Mouse (Mus musculus) embryonic facial prominence, embryonic 15.5 days (tissue): Measurements from ENCODE around the gene 2410015M20Rik. TPM values are rescaled to one million over a fixed set of nuclear protein-coding genes. Genes with fewer than 3 reads are reported as not detected.
"Not testable (repeated sequence)": the region's sequence is repeated elsewhere in the genome, so short reads cannot be mapped to it uniquely, and the experiment has no call there.

ENCODE experiments used
- ATAC-seq: fragments of 200-750 bp; cut with Nextera tagmentation; 2 replicates; pipeline ENCODE4 v1.8.0; 2017; ENCODE audit warnings: low read depth, moderate TSS enrichment; ENCODE audit not compliant: insufficient number of reproducible peaks, low FRiP score, low TSS enrichment
- H3K27ac ChIP-seq: fragments of 300-500 bp; sonication (generic); replicated peaks from 2 replicates; pipeline ENCODE4 v1.5.1; 2015; ENCODE audit warnings: mild to moderate bottlenecking, inconsistent platforms
- H3K27me3 ChIP-seq: fragments of 300-500 bp; sonication (generic); 2 replicates; pipeline ENCODE4 v1.6.1; 2015; ENCODE audit warnings: inconsistent platforms
- H3K36me3 ChIP-seq: fragments of 300-500 bp; sonication (generic); 2 replicates; pipeline ENCODE4 v1.6.1; 2015; ENCODE audit warnings: mild to moderate bottlenecking, inconsistent platforms
- H3K4me1 ChIP-seq: fragments of 300-500 bp; sonication (generic); 2 replicates; pipeline ENCODE4 v1.6.1; 2015; ENCODE audit warnings: inconsistent platforms
- H3K4me2 ChIP-seq: fragments of 300-500 bp; sonication (generic); replicated peaks from 2 replicates; pipeline ENCODE4 v1.6.1; 2015; ENCODE audit warnings: mild to moderate bottlenecking, inconsistent platforms
- H3K4me3 ChIP-seq: fragments of 300-500 bp; sonication (generic); replicated peaks from 2 replicates; pipeline ENCODE4 v1.5.1; 2015; ENCODE audit warnings: mild to moderate bottlenecking, inconsistent platforms
- H3K9ac ChIP-seq: fragments of 300-500 bp; sonication (generic); 2 replicates; pipeline ENCODE4 v1.6.1; 2015; ENCODE audit warnings: inconsistent platforms
- H3K9me3 ChIP-seq: fragments of 300-500 bp; sonication (generic); replicated peaks from 2 replicates; pipeline ENCODE4 v1.6.1; 2016; ENCODE audit warnings: inconsistent platforms
- WGBS: fragments of 180-500 bp; shearing (Covaris S2); methylation state at CpG from one replicate; pipeline ENCODE4 v1.1.7; 2015; 5-methylcytosine and 5-hydroxymethylcytosine counted together
- polyA plus RNA-seq: library from polyadenylated mRNA; unstranded; fragments of >200 nt; fragmentation: Nextera tagmentation; extraction: Ambion mirVana; gene quantifications from 2 replicates; pipeline ENCODE4 v1.2.1, GENCODE M21; 2015

The 2410015M20Rik gene
- polyA plus RNA-seq, 1 experiment from 2014 or later, result 262 TPM

GRCm38 (mm10) chr17:56612565-56612939 lies 3.0 kb upstream of the 2410015M20Rik start:
- Histone ChIP-seq H3K36me3 (peaks cover 37% of the 10 kb centered on the region), H3K4me1 (peaks cover 40% of the 10 kb centered on the region)
- H3K27ac ChIP-seq, H3K4me2 ChIP-seq, H3K9me3 ChIP-seq, H3K27me3 ChIP-seq, ATAC-seq, H3K4me3 ChIP-seq, H3K9ac ChIP-seq: not testable (repeated sequence)
- 77% methylated on average over 10 of the region's 10 CpGs for WGBS

- no peaks in the 10 kb centered on the region for H3K9me3 ChIP-seq
- H3K4me2 ChIP-seq, result no peak overlapping the region
- peaks cover 37% of the 10 kb centered on the region for H3K36me3 ChIP-seq
- no peak overlapping the region for H3K4me3 ChIP-seq
- no peak overlapping the region for H3K27ac ChIP-seq
- ATAC-seq, result no peak
- no peaks in the 10 kb centered on the region for H3K27me3 ChIP-seq
- peaks cover 42% of the 10 kb centered on the region for H3K4me1 ChIP-seq
- 18% methylated on average over 14 of the region's 14 CpGs for WGBS
- no peak overlapping the region for H3K9ac ChIP-seq
Observed at GRCm38 (mm10) chr17:56611861-56612564, 2.4 kb upstream of the 2410015M20Rik start.

- H3K4me3 ChIP-seq, result no peak overlapping the region
- WGBS, result 74% methylated on average over 2 of the region's 2 CpGs
- no peak overlapping the region for H3K27ac ChIP-seq
Observed at GRCm38 (mm10) chr17:56611323-56611722, 1.8 kb upstream of the 2410015M20Rik start.

DNA sequence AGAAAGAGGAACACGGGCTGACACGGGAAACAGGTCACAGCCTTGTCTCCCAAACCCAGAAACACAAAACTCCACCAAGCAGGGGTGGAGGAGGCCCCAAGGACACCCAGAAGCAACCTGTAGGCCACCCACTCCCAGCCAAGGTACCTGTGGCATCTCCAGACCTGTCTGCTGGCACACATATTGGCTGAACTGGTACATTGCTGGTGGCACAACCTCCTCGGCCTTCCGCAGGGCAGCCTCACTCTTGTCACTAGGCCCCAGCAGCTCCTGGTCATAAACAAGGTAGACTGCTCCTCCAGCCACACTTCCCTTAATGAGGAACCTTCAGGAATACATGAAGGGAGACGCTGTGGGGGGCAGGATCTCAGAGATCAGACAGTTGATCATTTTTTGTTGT lies 872 bp downstream of the 2410015M20Rik start:
- peak overlapping the region; percentile 52 for H3K4me3 ChIP-seq
- H3K36me3 ChIP-seq, result peaks cover 41% of the 10 kb centered on the region
- no peaks in the 10 kb centered on the region for H3K27me3 ChIP-seq
- peak overlapping the region; percentile 81 for H3K4me2 ChIP-seq
- peak overlapping the region; percentile 53 for H3K9ac ChIP-seq
- peaks cover 21% of the 10 kb centered on the region for H3K4me1 ChIP-seq
- ATAC-seq, result no peak
- H3K27ac ChIP-seq, result peak overlapping the region; percentile 73
- 50% methylated on average over 5 of the region's 5 CpGs for WGBS
- no peaks in the 10 kb centered on the region for H3K9me3 ChIP-seq

More at GRCm38 (mm10) chr17:56611323-56611722, 1.8 kb upstream of the 2410015M20Rik start:
- peaks cover 42% of the 10 kb centered on the region for H3K4me1 ChIP-seq
- no peak overlapping the region for H3K4me2 ChIP-seq
- ATAC-seq, result no peak
- H3K9me3 ChIP-seq, result no peaks in the 10 kb centered on the region
- no peak overlapping the region for H3K9ac ChIP-seq
- H3K36me3 ChIP-seq, result peaks cover 37% of the 10 kb centered on the region
- no peaks in the 10 kb centered on the region for H3K27me3 ChIP-seq

GRCm38 (mm10) chr17:56607521-56608062 lies 2.0 kb downstream of the 2410015M20Rik start:
- H3K9me3 ChIP-seq, result no peaks in the 10 kb centered on the region
- no peak overlapping the region for H3K9ac ChIP-seq
- H3K27me3 ChIP-seq, result no peaks in the 10 kb centered on the region
- peaks cover 52% of the 10 kb centered on the region for H3K36me3 ChIP-seq
- no peak overlapping the region for H3K27ac ChIP-seq
- H3K4me3 ChIP-seq, result no peak overlapping the region
- no peak for ATAC-seq
- 57% methylated on average over 3 of the region's 3 CpGs for WGBS
- H3K4me1 ChIP-seq, result peaks cover 21% of the 10 kb centered on the region
- no peak overlapping the region for H3K4me2 ChIP-seq

DNA sequence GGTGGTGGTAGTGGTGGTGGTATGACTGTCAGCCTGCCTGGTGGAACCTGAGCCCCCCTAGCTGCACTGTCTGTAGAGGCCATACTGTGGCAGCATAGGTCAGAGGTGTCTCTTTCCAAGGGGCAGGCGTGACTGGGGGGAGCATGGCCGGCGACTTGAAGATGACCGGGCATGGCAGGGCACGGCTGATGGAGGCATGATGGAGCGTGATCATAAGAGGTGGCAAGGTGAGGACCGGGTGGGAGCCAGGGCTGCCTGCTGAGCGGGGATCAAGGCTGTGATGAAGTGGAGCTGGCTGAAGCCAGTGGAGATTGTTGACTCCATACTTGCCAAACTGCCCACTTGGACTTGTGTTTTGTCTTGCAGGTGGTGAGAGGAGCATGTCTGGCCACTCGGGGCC lies 4.1 kb downstream of the 2410015M20Rik start:
- peaks cover 73% of the 10 kb centered on the region for H3K36me3 ChIP-seq
- H3K4me3 ChIP-seq, result no peak overlapping the region
- no peaks in the 10 kb centered on the region for H3K9me3 ChIP-seq
- no peak overlapping the region for H3K27ac ChIP-seq
- no peak overlapping the region for H3K4me2 ChIP-seq
- no peak overlapping the region for H3K9ac ChIP-seq
- no peaks in the 10 kb centered on the region for H3K27me3 ChIP-seq
- 83% methylated on average over 9 of the region's 9 CpGs for WGBS
- no peak for ATAC-seq
- H3K4me1 ChIP-seq, result peaks cover 18% of the 10 kb centered on the region

- 81% methylated on average over 3 of the region's 3 CpGs for WGBS
- Histone ChIP-seq H3K9me3 (no peaks in the 10 kb centered on the region), H3K4me1 (peaks cover 13% of the 10 kb centered on the region), H3K9ac (no peak overlapping the region), H3K27me3 (no peaks in the 10 kb centered on the region), H3K4me2 (no peak overlapping the region), H3K4me3 (no peak overlapping the region), H3K36me3 (peaks cover 83% of the 10 kb centered on the region), H3K27ac (no peak overlapping the region)
- no peak for ATAC-seq
Observed at GRCm38 (mm10) chr17:56604422-56604821, 5.1 kb downstream of the 2410015M20Rik start.

GRCm38 (mm10) chr17:56604070-56604380 lies 5.5 kb downstream of the 2410015M20Rik start:
- no peak overlapping the region for H3K27ac ChIP-seq
- peaks cover 12% of the 10 kb centered on the region for H3K4me1 ChIP-seq
- no peak overlapping the region for H3K9ac ChIP-seq
- no peaks in the 10 kb centered on the region for H3K27me3 ChIP-seq
- no peak for ATAC-seq
- H3K4me3 ChIP-seq, result no peak overlapping the region
- H3K9me3 ChIP-seq, result no peaks in the 10 kb centered on the region
- H3K36me3 ChIP-seq, result peaks cover 86% of the 10 kb centered on the region
- no peak overlapping the region for H3K4me2 ChIP-seq
- WGBS, result 91% methylated on average over 9 of the region's 9 CpGs

GRCm38 (mm10) chr17:56603186-56604069 lies 6.1 kb downstream of the 2410015M20Rik start:
- ATAC-seq, result no peak
- H3K4me1 ChIP-seq, result peaks cover 6% of the 10 kb centered on the region

GRCm38 (mm10) chr17:56593527-56594271 lies 15.9 kb downstream of the 2410015M20Rik start:
- ATAC-seq, result peak; percentile 75
- no peak overlapping the region for H3K4me3 ChIP-seq
- H3K9ac ChIP-seq, result no peak overlapping the region
- H3K9me3 ChIP-seq, result no peaks in the 10 kb centered on the region
- H3K4me2 ChIP-seq, result no peak overlapping the region
- H3K36me3 ChIP-seq, result peaks cover 95% of the 10 kb centered on the region
- H3K27me3 ChIP-seq, result no peaks in the 10 kb centered on the region
- H3K4me1 ChIP-seq, result peaks cover 21% of the 10 kb centered on the region; the same call in 1 of the 2 replicates
- WGBS, result 77% methylated on average over 8 of the region's 8 CpGs
- peak overlapping the region; percentile 39; the same call in 1 of the 2 replicates for H3K27ac ChIP-seq

More at GRCm38 (mm10) chr17:56603186-56604069, 6.1 kb downstream of the 2410015M20Rik start:
- WGBS, result 94% methylated on average over 28 of the region's 28 CpGs
- Histone ChIP-seq H3K27ac (no peak overlapping the region), H3K4me2 (no peak overlapping the region), H3K9ac (no peak overlapping the region), H3K4me3 (no peak overlapping the region), H3K9me3 (no peaks in the 10 kb centered on the region), H3K36me3 (peaks cover 86% of the 10 kb centered on the region), H3K27me3 (no peaks in the 10 kb centered on the region)

GRCm38 (mm10) chr17:56592553-56592952 lies 17.0 kb downstream of the 2410015M20Rik start:
- Histone ChIP-seq H3K27me3 (no peaks in the 10 kb centered on the region), H3K4me1 (peaks cover 32% of the 10 kb centered on the region; the same call in 1 of the 2 replicates), H3K9me3 (no peaks in the 10 kb centered on the region), H3K4me2 (no peak overlapping the region), H3K36me3 (peaks cover 98% of the 10 kb centered on the region), H3K9ac (no peak overlapping the region), H3K4me3 (no peak overlapping the region), H3K27ac (no peak overlapping the region)
- ATAC-seq, result no peak
